Mouse (Mus musculus): ENCODE measurements around the gene Tcp11.

Gene Tcp11

DNA sequence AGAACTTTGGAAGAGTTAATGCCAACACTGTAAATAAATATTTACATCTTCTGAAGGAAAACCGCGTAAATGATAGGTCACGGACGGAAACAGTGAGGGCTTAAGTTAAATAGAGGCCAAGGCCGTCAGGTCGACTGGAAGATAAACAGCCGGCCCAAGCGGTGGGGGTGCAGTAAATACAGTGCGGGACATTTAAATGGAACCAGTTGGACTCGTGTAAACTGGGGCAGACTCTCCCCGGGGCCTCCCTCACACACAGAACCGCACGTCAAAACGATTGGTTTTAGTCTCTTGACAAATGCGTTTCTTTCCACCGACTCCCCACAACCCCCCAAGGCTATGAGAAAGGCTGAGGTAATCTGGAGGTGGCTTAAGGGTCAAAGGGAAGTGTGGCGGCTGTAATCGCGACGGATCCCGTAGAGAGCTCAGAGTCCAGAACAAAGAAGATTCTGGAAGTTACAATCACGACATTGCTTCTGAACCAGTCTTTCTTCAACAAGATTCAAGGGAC, 4.0 kb upstream of the Tcp11 start:
- peak; percentile 41 for DNase-seq (ENCODE audit: low spot score)

DNA sequence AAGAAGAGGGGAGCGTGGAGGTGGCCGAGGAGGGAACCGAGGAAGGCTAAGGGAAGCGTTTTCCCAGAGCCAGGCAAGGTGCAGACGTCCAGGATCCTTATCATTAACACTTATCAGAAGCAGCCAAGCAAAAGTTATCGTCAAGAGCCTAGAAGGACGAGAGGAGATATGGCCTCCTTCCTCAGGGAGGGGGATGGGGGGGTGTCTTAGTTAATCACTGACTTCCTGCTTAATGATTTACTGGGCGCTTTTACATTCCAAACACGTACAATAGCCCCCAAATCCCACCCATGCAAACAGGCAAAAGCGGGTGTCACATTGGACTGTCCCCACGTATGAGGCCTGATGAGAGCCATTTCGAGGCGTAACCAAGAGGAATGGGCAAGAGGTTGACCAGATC, 2.4 kb upstream of the Tcp11 start:
- DNase-seq (ENCODE audit: low spot score), result peak; percentile 36

DNA sequence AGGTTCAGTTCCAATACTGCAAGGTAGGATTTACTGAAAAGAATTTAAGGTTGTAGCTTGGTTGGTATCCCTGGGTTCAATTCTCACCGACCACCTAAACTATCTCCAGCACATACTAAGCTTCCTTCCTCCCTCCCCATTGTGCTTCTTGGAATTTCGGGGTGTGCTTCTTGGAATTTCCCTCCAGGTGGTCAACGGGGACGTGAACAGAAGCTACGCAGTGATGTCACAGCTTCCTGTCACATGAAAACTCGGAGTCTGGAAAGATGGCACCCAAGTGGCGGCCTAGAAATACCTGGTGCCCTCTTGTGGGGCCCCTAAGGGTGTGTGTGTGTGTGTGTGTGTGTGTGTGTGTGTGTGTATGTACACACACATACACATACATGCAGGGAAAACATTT, 1.4 kb upstream of the Tcp11 start:
- DNase-seq (ENCODE audit: low spot score), result no peak

DNA sequence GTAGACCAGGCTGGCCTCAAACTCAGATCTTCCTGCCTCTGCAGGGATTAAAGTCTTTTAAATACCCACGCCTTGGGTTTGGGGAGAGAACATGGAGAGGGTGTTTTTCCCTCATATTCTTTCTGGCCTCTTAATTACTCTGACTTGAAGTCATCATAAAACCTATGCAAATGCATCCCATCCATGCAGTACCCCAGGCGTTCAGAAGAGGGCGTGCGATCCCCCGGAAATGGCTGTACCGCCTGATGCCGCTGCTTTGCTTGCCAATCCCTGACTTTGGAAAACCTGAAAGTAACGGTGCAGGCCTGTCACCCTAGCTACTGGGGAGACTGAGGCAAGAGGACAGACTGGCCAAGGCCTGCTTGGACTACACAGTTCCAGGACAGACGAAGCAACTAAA, 946 bp upstream of the Tcp11 start:
- peak; percentile 79 for DNase-seq (ENCODE audit: low spot score)

DNA sequence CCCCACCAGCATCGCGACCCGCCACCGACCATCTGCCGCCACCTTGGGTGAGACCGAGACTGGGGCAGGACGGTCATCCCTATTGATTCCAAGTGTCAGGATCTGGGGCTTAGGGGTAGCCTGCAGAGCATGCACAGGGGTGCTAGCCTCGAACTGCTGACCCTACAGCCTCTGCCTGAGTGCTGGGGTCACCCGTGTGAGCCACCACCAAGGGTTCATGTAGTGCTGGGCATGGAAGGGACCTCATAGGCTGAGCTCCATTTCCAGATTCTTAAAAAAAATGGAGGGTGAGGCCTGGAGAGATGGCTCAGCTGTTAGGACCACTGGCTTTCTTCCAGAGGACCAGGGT, 352 bp upstream of the Tcp11 start:
- DNase-seq (ENCODE audit: low spot score), result no peak

DNA sequence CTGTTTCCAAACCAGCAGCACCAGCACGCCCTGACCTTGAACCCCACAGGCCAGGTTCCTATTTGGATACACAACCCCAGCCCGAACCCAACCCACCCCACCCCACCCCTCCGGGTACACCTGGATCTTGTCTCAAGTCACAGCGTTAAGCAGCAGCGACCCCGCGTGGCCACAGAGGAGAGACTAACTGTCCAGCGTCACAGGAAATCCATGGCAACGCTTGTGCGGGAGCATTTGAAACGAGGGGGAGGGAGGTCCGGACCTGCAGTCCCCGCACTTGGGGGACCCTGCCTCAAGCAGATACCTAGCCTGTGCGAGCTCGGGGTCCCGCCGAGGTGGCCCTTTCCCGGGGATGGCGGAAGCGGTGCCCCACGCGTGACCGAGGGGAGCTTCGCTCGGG, 821 bp downstream of the Tcp11 start:
- DNase-seq (ENCODE audit: low spot score), result peak; percentile 93

DNA sequence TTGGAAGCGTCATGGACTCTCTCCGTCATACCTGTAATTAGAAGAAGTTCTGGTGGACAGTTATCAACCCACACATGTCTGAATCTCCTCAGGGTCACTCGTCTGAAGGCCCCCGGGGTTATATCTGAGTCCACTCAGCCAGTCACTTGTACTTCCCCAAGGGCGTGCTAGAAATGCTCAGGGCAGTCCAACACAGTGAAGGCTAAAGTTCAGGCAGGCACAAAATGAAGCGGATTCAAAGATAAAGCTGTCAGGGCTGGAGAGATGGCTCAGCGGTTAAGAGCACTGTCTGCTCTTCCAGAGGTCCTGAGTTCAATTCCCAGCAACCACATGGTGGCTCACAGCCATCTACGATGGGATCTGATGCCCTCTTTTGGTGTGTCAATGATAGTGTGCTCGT, 2.4 kb downstream of the Tcp11 start:
- no peak for DNase-seq (ENCODE audit: low spot score)

DNA sequence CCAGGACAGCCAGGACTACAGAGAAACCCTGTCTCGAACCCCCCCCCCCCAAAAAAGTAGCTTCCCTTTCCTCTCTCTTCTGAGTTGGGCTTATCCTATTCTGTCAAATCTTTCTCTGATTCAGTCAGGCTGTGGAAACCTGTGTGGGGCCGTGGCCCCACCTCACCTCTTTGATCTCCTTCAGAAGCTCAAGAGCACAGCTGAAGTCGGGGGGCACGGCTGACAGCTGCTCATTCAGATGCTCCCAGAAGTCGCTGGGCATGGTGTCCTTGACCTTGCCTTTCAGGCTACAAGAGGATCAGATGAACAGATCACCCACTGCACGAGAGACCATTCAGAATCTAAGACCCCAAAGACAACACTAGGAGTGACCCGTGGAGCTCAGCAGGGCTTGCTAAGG, 6.0 kb downstream of the Tcp11 start:
- DNase-seq (ENCODE audit: low spot score), result no peak

DNA sequence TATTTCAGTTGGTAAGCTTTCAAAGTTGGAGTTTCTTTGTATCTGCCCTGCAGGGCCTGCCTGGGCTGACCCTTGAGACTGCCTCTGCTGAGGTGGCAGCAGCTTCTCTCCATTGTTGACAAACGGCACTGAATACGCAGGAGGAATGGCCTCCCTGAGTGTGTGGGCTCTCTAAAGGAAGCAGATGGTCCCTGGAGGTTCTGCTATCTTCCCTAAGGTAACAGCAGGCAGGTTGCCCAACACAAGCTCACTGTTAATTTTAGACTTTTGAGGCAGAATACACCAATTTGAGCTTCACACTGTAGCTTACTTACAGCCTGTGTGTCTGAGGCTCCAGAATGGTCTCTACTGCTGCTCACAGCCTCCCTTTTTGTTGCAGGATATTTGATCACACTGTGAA, 7.7 kb downstream of the Tcp11 start:
- DNase-seq (ENCODE audit: low spot score), result no peak

DNA sequence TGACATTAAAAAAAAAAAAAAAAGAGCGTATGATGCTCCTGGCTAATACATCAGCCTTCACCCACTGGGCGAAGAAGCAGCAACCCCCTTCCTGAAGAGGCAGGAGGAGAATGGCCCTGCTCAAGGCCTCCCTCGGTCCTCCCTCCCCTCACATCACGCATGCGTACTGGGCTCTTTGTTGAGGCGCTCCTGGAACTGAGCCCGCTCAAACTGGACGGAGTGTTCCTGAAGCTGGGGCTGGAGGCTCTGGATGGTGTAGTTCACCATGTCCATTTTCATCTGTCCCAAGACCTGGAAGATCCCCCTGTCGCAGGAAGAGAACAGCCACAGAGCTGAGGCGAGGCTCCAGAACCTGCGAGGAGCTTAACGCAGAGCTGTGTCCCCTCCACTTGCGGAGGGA, 10.2 kb downstream of the Tcp11 start:
- DNase-seq (ENCODE audit: low spot score), result peak; percentile 91

DNA sequence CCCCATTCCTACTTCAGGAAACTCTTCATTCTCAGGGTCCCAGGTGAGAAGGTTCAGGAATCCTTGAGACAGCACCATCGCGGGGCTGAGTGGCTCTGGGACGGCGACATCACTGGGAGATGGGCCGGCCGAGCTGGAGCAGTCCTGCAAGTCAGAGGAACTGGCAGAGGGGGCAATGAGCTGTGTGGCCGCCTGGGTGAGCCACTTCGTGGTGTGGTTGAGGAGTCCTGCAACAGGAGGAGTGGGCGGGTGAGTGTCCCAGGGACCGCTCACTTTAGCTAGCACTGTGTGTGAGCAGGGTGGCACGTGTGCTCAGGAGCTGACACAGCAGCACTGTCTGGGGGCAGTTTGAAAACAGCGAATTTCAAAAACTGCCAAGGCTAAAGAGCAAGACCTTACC, 11.0 kb downstream of the Tcp11 start:
- no peak for DNase-seq (ENCODE audit: low spot score)

DNA sequence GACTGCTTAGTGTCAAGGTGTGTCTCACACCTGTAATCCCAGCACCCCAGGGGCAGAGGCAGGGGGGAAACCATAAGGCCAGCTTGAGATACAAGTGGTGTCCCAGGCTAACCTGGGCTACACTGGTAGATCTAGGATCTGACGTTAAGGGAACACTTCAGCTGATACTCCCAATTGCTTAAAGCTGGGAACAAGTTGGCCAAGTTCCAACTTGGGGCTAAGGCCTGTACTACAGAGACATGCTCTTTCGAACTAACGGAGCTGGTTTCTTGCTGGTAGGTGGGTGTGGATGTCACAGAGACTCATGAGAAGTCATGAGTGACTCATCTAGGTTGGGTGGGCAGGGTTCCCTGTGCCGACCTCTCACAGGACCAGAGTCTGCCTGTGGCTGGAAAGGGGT, 13.1 kb downstream of the Tcp11 start:
- no peak for DNase-seq (ENCODE audit: low spot score)

DNA sequence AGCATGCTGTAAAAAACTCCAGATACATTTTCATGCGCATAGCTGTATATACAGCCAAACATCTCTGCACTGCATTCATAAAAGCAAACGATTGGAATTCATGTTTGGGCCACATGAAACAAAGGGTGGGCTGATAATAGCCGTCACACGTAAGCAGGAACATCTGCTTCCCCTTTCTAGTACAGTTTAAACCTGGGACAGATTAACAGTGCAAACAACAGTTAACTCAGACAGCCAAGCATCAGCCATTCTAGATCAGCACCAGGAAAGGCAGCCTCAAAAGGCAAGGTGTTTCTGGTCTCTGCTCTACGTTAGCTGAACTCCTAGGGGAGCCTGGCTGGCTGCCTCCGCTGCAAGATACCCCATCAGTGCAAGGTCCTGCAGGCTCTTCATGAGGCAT, 17.3 kb downstream of the Tcp11 start:
- DNase-seq (ENCODE audit: low spot score), result no peak

DNA sequence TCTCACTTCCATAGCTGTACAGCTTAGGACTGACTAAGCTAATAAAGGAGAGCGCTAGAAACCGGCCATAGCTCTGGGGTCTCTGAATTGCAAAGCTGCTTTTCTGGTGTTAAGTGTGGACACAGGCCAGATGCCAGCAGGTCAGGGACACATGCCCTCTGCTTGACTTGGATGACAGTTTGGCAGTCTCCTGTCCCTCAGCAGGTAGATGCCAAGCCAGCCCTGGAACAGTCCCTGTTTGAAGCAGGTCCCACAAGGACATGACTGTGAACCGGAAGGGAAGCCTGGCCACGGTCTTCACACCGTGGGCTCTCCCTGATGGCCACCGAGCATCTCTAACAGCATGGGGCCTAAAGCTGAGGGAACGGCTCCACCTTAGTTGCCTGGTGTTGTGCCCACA, 17.7 kb downstream of the Tcp11 start:
- no peak for DNase-seq (ENCODE audit: low spot score)

DNA sequence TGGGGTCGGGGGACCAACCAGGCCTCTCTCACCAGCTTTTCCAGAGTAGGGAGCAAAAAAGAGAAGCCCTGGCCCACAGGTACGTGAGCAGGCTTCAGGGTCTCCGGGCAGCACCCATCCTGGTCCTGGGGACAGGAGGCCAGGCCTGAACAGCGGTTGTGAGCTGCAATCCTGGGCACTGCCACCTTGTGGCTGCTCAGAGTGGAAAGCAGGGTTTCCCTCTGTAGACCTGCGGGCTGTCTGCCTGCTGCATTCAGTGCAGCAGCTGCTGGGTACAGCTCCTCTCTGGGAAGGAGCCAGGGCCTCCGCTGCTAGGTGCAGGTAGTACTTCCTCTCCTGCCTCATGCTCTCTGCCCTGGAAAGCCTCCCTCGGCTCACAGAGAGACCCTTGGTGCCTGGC, 19.0 kb downstream of the Tcp11 start:
- no peak for DNase-seq (ENCODE audit: low spot score)

DNA sequence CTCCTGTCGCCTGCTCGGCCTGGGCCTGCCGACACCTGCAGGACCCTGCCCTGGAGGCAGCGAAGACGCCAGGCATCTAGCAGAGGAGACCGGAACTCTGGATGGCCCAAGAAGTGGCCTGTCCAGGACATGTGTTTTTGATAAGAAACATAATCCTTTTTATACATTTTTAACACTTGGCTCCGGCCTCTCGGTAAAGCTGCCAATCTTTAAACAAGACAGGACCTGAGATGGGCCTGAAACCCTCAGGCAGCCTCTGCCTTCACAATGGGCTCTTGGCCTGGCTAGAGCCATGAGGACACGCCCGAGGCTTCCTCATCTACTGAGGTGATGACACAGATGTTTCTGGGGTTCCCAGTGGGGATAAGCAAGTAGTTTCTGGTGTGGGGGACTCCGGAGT, 19.8 kb downstream of the Tcp11 start:
- no peak for DNase-seq (ENCODE audit: low spot score)

DNA sequence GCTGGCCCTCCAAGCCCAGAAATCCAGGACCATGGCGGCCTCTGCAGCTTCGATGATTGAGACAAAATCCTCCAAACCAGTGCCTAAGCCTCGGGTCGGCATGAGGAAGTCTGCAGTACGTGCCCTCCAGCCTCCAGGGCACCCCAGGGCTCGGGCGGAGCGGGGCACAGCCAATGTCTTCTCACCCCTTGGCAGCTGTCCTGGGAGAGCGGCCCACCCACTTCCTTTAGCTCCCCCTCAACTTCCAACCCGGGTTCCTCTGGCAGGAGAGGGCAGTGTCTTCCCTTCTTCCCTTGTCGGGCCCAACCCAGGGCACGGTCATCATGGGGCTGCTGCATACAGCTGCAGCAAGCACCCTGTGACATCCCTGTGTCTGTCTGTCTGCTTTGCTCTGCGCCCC, 22.1 kb downstream of the Tcp11 start:
- DNase-seq (ENCODE audit: low spot score), result no peak

DNA sequence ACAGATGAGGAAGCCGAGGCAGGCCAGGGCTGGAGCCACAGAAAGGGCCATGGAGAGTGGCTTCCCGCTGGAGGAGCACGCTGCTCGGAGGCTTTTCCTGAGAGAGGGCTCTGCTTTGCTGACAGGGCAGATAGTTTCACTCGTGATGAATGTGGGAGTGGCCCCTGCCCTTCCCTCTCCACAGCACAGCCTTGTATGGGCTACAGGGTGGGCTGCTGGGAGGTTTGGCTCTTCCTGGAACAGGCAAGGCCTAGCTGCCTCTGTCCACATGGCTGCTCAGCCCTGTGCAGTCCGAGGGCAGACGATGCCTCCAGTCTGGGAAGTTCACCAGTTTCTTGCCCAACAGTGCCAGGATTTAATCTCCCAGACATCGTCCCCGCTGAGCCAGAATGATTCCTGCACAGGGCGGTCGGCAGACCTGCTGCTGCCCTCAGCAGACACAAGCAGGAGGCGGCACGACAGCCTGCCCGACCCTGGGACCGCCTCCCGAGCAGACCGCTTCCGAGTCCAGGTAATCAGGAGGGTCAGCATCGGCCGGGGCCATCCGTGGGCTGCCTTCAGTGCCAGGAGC, 28.1 kb downstream of the Tcp11 start:
- no peak for DNase-seq (ENCODE audit: low spot score)

DNA sequence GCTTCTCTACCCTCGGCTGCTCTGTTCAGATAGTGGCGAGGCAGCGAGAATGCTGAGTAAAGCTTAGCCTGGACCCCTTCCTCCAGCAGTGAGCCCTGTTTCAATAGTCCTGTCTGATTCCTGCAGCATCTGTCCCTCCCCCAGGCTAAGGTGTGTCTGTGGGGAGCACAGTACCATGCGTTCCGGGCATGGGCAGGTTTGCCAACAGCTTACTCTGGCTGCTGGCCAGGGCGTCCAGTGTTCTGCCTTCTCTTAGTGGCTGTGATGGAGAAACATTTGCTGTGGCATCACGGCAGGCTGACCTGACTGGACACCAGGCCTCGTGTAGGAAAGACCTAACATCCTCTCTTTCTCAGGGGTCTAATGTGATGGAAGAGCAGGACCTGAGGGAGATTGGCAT, 30.2 kb downstream of the Tcp11 start:
- DNase-seq (ENCODE audit: low spot score), result no peak

DNA sequence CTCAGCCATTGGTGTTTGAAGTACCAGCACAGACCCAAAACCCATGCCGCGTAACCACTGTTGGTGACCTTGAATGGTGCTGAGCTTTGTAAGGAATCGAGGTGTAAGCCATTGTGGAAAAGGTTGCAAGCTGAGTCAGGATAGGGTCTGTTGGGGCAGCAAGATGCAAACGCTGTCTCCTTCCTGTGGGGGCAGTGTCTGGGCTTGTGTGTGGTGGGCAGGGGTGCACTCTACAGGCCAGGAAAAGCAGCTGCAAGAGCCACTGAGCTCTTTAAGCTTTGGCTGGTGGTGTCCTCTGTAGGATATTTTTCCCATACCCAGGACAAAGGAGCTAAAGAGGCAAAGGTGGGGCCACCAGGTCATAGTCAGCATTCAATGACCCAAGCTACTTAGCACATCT, 32.0 kb downstream of the Tcp11 start:
- DNase-seq (ENCODE audit: low spot score), result no peak

DNA sequence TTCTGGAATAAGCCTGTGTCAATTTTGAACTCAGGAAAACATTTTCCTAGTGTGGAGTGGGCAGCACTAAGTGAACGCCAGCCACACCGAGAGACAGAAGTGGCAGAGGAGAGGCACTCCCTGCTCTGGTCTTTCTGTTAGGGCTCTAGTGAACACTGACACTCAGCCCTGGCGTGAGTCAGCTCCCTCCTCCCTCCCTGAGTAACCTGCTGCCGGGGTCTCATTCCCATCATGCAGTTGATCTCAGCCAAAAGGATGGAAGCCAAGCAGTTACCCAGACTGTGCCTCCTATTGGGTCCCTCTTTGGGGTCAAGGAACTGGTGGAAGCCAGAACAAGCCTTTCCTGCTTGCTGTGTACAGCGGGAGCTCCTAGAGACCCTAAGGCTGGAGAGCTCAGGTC, 32.9 kb downstream of the Tcp11 start:
- no peak for DNase-seq (ENCODE audit: low spot score)

DNA sequence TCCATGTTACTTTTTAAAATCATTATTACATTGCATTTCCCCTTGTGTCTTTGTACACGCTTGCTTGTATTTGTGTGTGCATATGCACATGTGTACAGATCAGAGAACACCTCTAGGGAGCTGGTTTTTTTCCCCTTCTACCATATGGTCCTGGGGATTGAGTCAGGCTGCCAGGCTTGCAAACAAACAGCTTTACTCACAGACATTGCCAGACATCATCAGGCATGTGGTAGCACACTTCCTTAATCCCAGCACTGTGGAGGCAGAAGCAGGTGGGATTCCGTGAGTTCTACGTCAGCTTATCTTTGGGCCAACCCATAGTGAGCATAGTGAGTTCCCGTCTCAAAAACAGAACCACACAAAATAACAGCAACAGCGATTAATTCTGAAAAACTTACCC, 33.4 kb downstream of the Tcp11 start:
- DNase-seq (ENCODE audit: low spot score), result no peak

DNA sequence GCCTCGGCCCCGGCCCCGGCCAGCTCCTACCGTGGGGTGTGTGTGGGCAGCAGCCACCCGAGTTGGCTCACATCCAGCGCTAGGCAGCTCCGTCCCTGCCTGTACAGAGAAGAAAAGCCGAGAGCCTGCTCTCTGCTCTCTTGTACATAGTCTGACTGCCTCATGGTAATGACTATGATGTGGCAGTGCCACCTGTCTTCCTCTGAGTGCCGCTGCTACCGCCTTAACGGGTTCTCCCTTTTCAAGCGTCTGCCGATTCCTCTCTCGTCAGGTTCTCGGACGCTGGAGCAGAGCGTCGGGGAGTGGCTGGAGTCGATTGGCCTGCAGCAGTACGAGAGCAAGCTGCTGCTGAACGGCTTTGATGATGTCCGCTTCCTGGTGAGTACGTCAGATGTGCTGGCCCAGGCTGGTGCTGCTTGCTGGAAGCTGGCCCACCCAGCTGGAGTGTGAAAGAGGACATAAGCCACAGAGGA, 38.1 kb downstream of the Tcp11 start:
- peak; percentile 73 for DNase-seq (ENCODE audit: low spot score)

DNA sequence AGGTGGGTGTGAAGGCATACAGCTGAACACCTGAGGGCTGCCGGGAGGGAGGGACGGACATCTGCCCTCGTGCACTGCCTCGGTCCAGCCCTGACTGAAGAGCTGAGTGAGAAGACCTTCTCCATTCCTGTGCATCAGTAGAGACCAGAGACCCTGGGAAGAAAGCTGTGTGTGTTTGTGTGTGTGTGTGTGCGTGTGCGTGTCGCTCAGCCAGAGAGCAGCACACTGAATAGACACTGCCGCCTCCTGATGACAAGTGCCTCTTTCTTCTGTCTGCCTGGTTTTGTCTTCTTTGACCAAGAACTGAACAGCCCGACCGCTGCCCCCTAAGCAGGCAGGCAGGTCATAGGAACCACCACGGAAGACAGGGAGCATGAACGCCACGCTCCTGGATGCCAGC, 39.1 kb downstream of the Tcp11 start:
- no peak for DNase-seq (ENCODE audit: low spot score)

DNA sequence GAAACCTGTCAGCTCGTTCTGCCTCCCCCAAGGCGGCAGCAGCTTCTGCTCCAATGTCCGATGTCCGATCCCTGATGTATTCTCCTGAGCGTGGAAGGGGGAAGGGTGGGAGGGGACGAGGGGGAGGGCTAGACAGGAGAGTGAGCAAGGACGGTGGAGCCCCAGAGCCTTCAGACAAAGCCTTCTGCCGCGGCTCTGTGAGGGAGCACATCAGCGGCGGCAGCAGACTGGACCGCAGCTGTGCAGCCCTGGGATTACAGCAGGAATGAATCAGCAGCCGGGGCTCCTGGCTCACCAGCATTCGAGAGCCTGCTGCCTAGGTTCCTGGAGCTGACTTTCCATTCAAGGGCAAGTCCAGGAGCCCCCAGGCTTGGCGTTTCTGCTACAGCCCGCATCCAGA, 39.8 kb downstream of the Tcp11 start:
- DNase-seq (ENCODE audit: low spot score), result no peak

All from testis, postnatal 10 days (tissue).